Mouse (Mus musculus): ENCODE results near the gene Ncapd2. TPM values are rescaled to one million over a fixed set of nuclear protein-coding genes. Genes with fewer than 3 reads are reported as not detected.

Ncapd2 gene
- polyA plus RNA-seq, 1 experiment from 2014 or later: 167 TPM

GRCm38 (mm10) chr6:125195541-125196075 lies 4.1 kb upstream of the Ncapd2 start:
- no peak overlapping the region for H3K27ac ChIP-seq (ENCODE audit: low read depth)
- H3K4me1 ChIP-seq (ENCODE audit: insufficient read depth): 0 out of 2 replicates have a peak, but pooled peaks cover 3% of the 10 kb centered on the region
- peaks cover 23% of the 10 kb centered on the region for H3K36me3 ChIP-seq (ENCODE audit: insufficient read depth)
- no peaks in the 10 kb centered on the region for H3K9me3 ChIP-seq (ENCODE audit: low read depth, low read length)
- TF ChIP-seq CTCF (IDR thresholded peaks at IDR 0.05; ENCODE audit: low read depth): no peak
- no peak for DNase-seq
- ATAC-seq (ENCODE audit: insufficient read depth): no peak
- no peak overlapping the region for H3K4me3 ChIP-seq (ENCODE audit: low read depth, low read length)
- WGBS: 38% methylated on average over 1 of the region's 1 CpGs
- no peaks in the 10 kb centered on the region for H3K27me3 ChIP-seq (ENCODE audit: insufficient read depth, low read length)
- no peak overlapping the region for H3K4me2 ChIP-seq
- no peak overlapping the region for H3K9ac ChIP-seq

GRCm38 (mm10) chr6:125193390-125193789 lies 1.9 kb upstream of the Ncapd2 start:
- H3K4me2 ChIP-seq: peak overlapping the region; percentile 78
- H3K27ac ChIP-seq (ENCODE audit: low read depth): no peak overlapping the region
- WGBS: 59% methylated on average over 7 of the region's 7 CpGs

GRCm38 (mm10) chr6:125192841-125193240 lies 1.3 kb upstream of the Ncapd2 start:
- Histone ChIP-seq H3K36me3 (ENCODE audit: insufficient read depth) (peaks cover 42% of the 10 kb centered on the region), H3K27ac (ENCODE audit: low read depth) (peak overlapping the region; percentile 100), H3K9me3 (ENCODE audit: low read depth, low read length) (no peaks in the 10 kb centered on the region), H3K4me3 (ENCODE audit: low read depth, low read length) (peak overlapping the region; percentile 71), H3K4me1 (ENCODE audit: insufficient read depth) (peaks cover 6% of the 10 kb centered on the region; the same call in 1 of the 2 replicates), H3K27me3 (ENCODE audit: insufficient read depth, low read length) (no peaks in the 10 kb centered on the region), H3K9ac (peak overlapping the region; percentile 84), H3K4me2 (peak overlapping the region; percentile 78)
- no peak for TF ChIP-seq CTCF (IDR thresholded peaks at IDR 0.05; ENCODE audit: low read depth)
- no peak for DNase-seq
- ATAC-seq (ENCODE audit: insufficient read depth): no peak
- 31% methylated on average over 5 of the region's 5 CpGs for WGBS

More at GRCm38 (mm10) chr6:125193390-125193789, 1.9 kb upstream of the Ncapd2 start:
- DNase-seq (no peak), ATAC-seq (ENCODE audit: insufficient read depth) (no peak)
- Histone ChIP-seq H3K27me3 (ENCODE audit: insufficient read depth, low read length) (no peaks in the 10 kb centered on the region), H3K4me3 (ENCODE audit: low read depth, low read length) (peak overlapping the region; percentile 71), H3K9ac (no peak overlapping the region; the same call in 1 of the 2 replicates), H3K9me3 (ENCODE audit: low read depth, low read length) (no peaks in the 10 kb centered on the region), H3K4me1 (ENCODE audit: insufficient read depth) (peaks cover 6% of the 10 kb centered on the region; the same call in 1 of the 2 replicates), H3K36me3 (ENCODE audit: insufficient read depth) (peaks cover 37% of the 10 kb centered on the region)
- no peak for TF ChIP-seq CTCF (IDR thresholded peaks at IDR 0.05; ENCODE audit: low read depth)

GRCm38 (mm10) chr6:125192016-125192714 lies 664 bp upstream of the Ncapd2 start:
- ATAC-seq (ENCODE audit: insufficient read depth): peak; percentile 93
- Histone ChIP-seq H3K27me3 (ENCODE audit: insufficient read depth, low read length) (no peaks in the 10 kb centered on the region), H3K9ac (peak overlapping the region; percentile 84), H3K4me2 (peak overlapping the region; percentile 78), H3K9me3 (ENCODE audit: low read depth, low read length) (no peaks in the 10 kb centered on the region), H3K4me3 (ENCODE audit: low read depth, low read length) (peak overlapping the region; percentile 71), H3K4me1 (ENCODE audit: insufficient read depth) (peaks cover 6% of the 10 kb centered on the region; the same call in 1 of the 2 replicates), H3K36me3 (ENCODE audit: insufficient read depth) (peaks cover 49% of the 10 kb centered on the region), H3K27ac (ENCODE audit: low read depth) (peak overlapping the region; percentile 100)
- DNase-seq: peak; percentile 97
- TF ChIP-seq CTCF (IDR thresholded peaks at IDR 0.05; ENCODE audit: low read depth): no peak
- WGBS: under 1% methylated on average over 34 of the region's 34 CpGs

GRCm38 (mm10) chr6:125190816-125191215 lies 685 bp downstream of the Ncapd2 start:
- Histone ChIP-seq H3K9me3 (ENCODE audit: low read depth, low read length) (no peaks in the 10 kb centered on the region), H3K4me3 (ENCODE audit: low read depth, low read length) (peak overlapping the region; percentile 71), H3K4me1 (ENCODE audit: insufficient read depth) (peaks cover 6% of the 10 kb centered on the region; the same call in 1 of the 2 replicates), H3K27ac (ENCODE audit: low read depth) (peak overlapping the region; percentile 100), H3K27me3 (ENCODE audit: insufficient read depth, low read length) (no peaks in the 10 kb centered on the region), H3K36me3 (ENCODE audit: insufficient read depth) (peaks cover 62% of the 10 kb centered on the region), H3K9ac (peak overlapping the region; percentile 84), H3K4me2 (peak overlapping the region; percentile 78)
- DNase-seq (peak; percentile 37), ATAC-seq (ENCODE audit: insufficient read depth) (no peak)
- no peak for TF ChIP-seq CTCF (IDR thresholded peaks at IDR 0.05; ENCODE audit: low read depth)

- DNase-seq: no peak
- Histone ChIP-seq H3K36me3 (ENCODE audit: insufficient read depth) (peaks cover 83% of the 10 kb centered on the region), H3K9ac (no peak overlapping the region), H3K4me1 (ENCODE audit: insufficient read depth) (peaks cover 4% of the 10 kb centered on the region; the same call in 1 of the 2 replicates), H3K4me2 (no peak overlapping the region), H3K9me3 (ENCODE audit: low read depth, low read length) (no peaks in the 10 kb centered on the region), H3K27me3 (ENCODE audit: insufficient read depth, low read length) (no peaks in the 10 kb centered on the region), H3K27ac (ENCODE audit: low read depth) (no peak overlapping the region), H3K4me3 (ENCODE audit: low read depth, low read length) (no peak overlapping the region)
- TF ChIP-seq CTCF (IDR thresholded peaks at IDR 0.05; ENCODE audit: low read depth): no peak
- ATAC-seq (ENCODE audit: insufficient read depth): no peak
- 91% methylated on average over 10 of the region's 10 CpGs for WGBS
Measured at GRCm38 (mm10) chr6:125186203-125186602, 5.3 kb downstream of the Ncapd2 start.

- 85% methylated on average over 5 of the region's 5 CpGs for WGBS
- Histone ChIP-seq H3K27me3 (ENCODE audit: insufficient read depth, low read length) (no peaks in the 10 kb centered on the region), H3K4me3 (ENCODE audit: low read depth, low read length) (no peak overlapping the region), H3K9ac (no peak overlapping the region), H3K4me1 (ENCODE audit: insufficient read depth) (no peaks in the 10 kb centered on the region), H3K4me2 (no peak overlapping the region), H3K9me3 (ENCODE audit: low read depth, low read length) (no peaks in the 10 kb centered on the region), H3K27ac (ENCODE audit: low read depth) (no peak overlapping the region), H3K36me3 (ENCODE audit: insufficient read depth) (peaks cover 98% of the 10 kb centered on the region)
- no peak for DNase-seq
- TF ChIP-seq CTCF (IDR thresholded peaks at IDR 0.05; ENCODE audit: low read depth): no peak
- no peak for ATAC-seq (ENCODE audit: insufficient read depth)
Measured at GRCm38 (mm10) chr6:125182133-125182532, 9.4 kb downstream of the Ncapd2 start.
